Mouse (Mus musculus) right cerebral cortex, postnatal 36 days (tissue): ENCODE measurements at regions not wholly inside any gene's neighbourhood (a gene's known extent, or its start where the extent isn't known, plus 50 kb on each side); places are given as distances from the start of the nearest gene placed in this dataset.

Experiments
- DNase-seq, 2 experiments: peaks; one replicate each; pipeline ENCODE4 v3.0.0; 2022; ENCODE audit warnings: low spot score in 2 of 2, mixed read lengths in 1 of 2

- no peak for DNase-seq
Observed at GRCm38 (mm10) chr1:23207843-23208242, 105.8 kb upstream of the 4933415F23Rik start.

GRCm38 (mm10) chr1:23207024-23207423 is 105.0 kb upstream of the 4933415F23Rik start:
- DNase-seq, result no peak

GRCm38 (mm10) chr1:23202511-23203435 is 100.7 kb upstream of the 4933415F23Rik start:
- no peak for DNase-seq

- no peak for DNase-seq
Observed at GRCm38 (mm10) chr1:23200460-23200859, 98.4 kb upstream of the 4933415F23Rik start.

DNA sequence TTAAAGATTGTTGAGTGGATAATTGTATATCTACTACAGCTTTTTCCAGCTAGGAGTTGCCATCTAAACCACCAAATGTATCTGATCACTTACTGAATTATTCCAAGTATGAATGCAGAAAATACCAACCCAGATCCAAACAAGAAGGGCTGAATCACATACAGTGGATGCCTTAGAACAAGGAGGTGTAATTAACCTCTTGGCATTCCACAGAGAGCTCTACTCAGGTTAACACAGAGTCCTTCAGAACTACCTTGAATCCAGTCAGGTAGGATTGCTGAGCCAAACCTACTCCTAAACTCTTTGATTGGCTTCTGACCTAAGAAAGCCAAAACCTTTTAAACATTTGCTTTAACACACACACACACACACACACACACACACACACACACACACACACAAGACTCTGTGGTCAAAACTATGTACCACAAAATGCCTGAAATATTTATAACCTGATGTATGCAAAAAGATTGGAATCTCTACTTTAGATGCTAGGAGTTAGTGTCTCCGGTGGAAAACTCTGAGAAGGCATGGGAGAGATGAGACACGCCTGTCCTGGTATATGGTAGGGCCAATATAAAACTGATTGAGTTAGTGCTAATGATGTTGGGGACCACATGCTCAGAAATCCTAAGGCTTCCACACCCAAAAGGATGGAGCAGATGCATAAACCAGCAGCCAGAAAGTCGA is 88.4 kb upstream of the 4933415F23Rik start:
- DNase-seq, result no peak

- no peak for DNase-seq
Observed at GRCm38 (mm10) chr1:23189790-23190189, 87.7 kb upstream of the 4933415F23Rik start.

GRCm38 (mm10) chr1:23188216-23188615 is 86.2 kb upstream of the 4933415F23Rik start:
- DNase-seq, result no peak

DNA sequence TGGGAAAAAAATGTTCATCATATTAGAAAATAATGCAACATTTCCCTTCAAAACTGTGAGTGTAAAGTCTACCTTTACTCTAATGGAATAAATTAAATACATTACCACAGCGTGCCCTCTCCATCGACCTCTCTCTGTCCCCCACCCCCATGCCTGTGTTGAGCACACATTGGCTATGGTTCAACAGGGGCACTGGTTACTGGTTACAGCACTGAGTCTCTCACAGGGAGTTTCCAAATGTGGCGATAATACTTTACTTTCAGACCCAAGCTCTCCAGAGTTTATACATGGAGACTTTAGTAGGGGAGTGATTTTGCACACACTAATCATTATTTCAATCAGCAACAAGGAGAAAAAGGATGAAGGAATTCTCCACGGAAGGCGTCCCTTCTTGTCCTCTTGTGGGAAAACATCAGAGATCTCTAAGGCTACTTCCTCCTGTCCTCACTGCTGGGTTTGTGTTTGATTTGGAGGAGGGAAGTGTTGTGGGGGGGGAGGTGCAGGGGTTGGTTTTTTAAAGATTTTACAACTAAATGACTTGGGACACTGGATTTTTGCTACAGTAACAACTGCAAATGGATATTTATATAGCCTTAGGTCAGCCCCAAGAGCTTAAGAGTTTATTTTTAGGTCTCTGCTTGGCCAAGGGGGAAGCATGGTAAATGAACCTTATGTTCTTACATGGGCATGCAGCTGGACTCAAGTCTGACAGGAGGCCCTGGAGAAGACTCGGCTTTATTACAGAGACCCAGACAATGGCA is 85.6 kb upstream of the 4933415F23Rik start:
- DNase-seq, result no peak

- no peak for DNase-seq
Observed at GRCm38 (mm10) chr1:23184728-23185127, 82.7 kb upstream of the 4933415F23Rik start.

DNA sequence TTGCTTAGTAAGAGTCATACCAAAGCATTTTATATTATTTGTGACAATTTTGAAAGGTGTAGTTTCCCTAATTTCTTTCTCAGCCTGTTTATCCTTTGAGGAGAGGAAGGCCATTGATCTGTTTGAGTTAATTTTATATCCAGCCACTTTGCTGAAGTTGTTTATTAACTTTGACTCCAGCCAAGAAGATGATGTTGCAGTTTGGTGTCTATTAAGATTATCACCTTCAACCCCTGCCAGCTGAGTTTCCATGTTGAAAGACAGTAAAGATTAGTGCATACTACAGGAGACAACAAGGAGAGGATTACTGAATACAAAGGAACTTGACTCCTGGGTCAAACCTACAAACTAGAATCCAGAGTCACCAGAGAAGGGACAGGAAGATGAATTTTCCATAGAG is 80.5 kb upstream of the 4933415F23Rik start:
- DNase-seq, result no peak

- no peak for DNase-seq
Observed at GRCm38 (mm10) chr1:23178335-23178974, 76.4 kb upstream of the 4933415F23Rik start.

DNA sequence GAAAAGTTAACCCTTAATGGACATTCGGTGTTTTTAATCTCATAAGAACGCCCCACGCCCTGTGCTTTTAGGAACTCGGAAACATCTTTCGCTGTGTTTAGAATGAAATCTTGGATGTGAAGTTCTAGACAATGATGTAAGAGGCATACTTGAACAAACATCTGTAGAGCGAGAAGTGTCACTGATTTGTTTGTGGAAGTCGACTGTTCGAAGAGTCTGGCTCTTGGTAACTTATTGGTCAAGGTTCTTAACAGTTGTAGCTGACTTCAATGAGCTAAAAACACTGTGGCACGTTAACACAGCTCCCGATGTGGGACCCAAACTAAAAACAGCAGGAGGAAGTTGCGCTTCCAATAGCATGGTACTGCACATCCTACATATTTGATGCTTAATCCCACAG is 72.0 kb upstream of the 4933415F23Rik start:
- DNase-seq, result no peak

DNA sequence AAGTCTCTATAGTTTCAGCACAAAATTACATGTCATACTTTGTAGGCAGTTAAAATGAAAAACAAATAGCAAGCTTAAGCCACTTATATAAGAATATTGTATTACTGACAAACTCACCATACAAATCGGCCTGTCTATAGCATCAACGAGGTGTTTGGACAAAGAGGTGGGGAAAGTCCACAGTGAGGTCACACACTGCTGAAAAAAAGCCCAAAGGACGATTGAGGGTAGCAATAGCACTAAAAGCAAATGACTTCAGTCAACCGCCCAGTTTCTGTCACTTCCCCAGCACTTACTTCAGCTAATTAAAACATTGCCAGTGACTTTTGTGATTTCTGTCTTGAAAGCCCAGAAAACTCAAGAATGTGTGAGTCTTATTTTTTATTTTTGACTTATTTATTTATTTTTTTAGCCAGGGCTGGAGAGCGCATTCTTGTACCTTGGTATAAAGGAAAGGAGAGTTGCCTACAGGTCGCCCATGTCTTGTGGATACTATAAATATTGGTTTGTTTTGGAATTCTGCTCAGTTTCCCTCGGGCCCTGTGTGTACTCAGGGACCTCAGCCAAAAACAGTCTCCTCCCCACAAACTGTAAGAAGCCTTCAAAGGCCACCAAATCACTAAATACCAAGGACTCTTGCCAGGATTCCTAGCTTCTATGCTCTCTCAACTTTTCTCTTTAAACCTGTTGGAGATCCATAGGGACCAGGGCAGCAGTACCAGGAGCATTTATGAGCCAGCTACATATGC is 71.2 kb upstream of the 4933415F23Rik start:
- DNase-seq, result no peak

- no peak for DNase-seq
Observed at GRCm38 (mm10) chr1:23171336-23171735, 69.3 kb upstream of the 4933415F23Rik start.

DNA sequence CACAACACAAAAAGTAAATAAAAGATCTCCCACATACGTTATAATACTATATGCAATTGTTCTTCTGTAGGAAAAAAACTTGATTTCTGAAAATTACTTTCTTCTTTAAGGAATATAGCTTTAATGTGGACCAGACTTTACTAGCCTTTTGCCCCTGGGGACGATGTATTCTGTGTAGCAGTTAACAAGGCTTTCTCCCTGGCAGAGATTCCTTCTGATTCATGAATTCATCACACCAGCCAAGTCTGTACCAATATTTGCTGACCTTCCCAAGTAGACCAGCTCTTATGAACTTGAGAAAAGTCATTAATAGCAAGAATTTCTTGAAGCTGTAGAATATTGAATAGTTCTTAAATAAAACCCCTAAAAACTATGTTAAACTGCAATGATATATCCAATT is 68.7 kb upstream of the 4933415F23Rik start:
- DNase-seq, result no peak

- DNase-seq, result no peak
Observed at GRCm38 (mm10) chr1:23168504-23168903, 66.5 kb upstream of the 4933415F23Rik start.

GRCm38 (mm10) chr1:23163371-23163935 is 61.4 kb upstream of the 4933415F23Rik start:
- DNase-seq, result no peak

- no peak for DNase-seq
Observed at GRCm38 (mm10) chr1:23162766-23163165, 60.7 kb upstream of the 4933415F23Rik start.
